In the genomic region with DNA sequence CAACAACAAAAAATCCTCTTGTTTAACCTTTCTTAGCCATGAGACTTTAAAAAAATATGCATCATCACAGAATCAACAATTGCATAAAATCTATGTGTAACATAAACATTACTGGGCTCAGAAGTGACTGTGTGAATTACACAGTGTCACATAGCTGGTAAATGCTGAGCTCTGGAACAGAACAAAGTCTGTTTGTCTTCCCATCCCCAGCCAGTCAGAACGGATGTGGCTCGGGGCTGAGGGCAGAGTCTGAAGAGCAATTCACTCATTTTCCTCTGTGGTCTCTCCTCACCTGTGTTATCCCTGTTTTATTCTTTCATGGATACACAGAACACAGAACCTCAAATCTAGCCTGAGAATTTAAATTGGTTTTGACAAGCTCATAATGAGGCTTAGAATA, we compare ENCODE assay signal across 14 mouse cellular contexts.
A peak's percentile ranks its signal among the peaks of the same experiment; 100 is the strongest.
DNase-seq lines count a peak whose midpoint lies in the region; ATAC-seq and TF ChIP-seq lines count a peak whose summit lies in the region.
"Had no signal": no experiment of that assay in that cellular context is flagged by ENCODE, and none has a peak within 500 bp of the region (broad histone marks: within the 10 kb centered on the region; RNA-seq: fewer than 3 reads in every experiment).

No protein-coding gene starts in this region.

- WGBS in forebrain, postnatal 0 days: 39% methylated on average over 2 of the region's 2 CpGs
- 48% methylated on average over 2 of the region's 2 CpGs for WGBS in forebrain, embryonic 13.5 days
- 16% methylated on average over 2 of the region's 2 CpGs for WGBS in intestine, postnatal 0 days
- 53% methylated on average over 2 of the region's 2 CpGs for WGBS in liver, embryonic 13.5 days (ENCODE audit: insufficient replicate concordance)

- no peak overlapping the region for H3K27ac ChIP-seq in forebrain, postnatal 0 days (ENCODE audit: low read depth, low read length)
- H3K27ac ChIP-seq in forebrain, embryonic 13.5 days: no peak overlapping the region
- H3K27ac ChIP-seq in intestine, postnatal 0 days (ENCODE audit: low read depth, low read length): no peak overlapping the region
- H3K27ac ChIP-seq in liver, embryonic 13.5 days: no peak overlapping the region
- H3K27ac ChIP-seq: embryonic facial prominence, embryonic 15.5 days had no signal

- peak; percentile 24 for DNase-seq in forebrain, postnatal 0 days
- DNase-seq in kidney, postnatal 36 days: peak; percentile 18 to 39
- DNase-seq in kidney, adult 8-10 months: no peak
- DNase-seq in liver, embryonic 13.5 days: no peak
- DNase-seq in urinary bladder, adult 18-20 months (ENCODE audit: low spot score in 2 of 2): no peak
- no peak for DNase-seq in left cerebral cortex, adult 18-20 months (ENCODE audit: low spot score in 2 of 2)
- DNase-seq: cerebellum, postnatal 14 days; gastrocnemius, postnatal 36 days; thymus, adult 18-20 months had no signal

- TF ChIP-seq CTCF in forebrain, postnatal 0 days (IDR thresholded peaks at IDR 0.05; ENCODE audit: low read depth): no peak
- TF ChIP-seq CTCF in intestine, postnatal 0 days (IDR thresholded peaks at IDR 0.05; ENCODE audit: low read depth): no peak

- H3K9me3 ChIP-seq in forebrain, postnatal 0 days (ENCODE audit: low read length): no peaks in the 10 kb centered on the region
- no peaks in the 10 kb centered on the region for H3K9me3 ChIP-seq in forebrain, embryonic 13.5 days (replicated peaks)
- no peaks in the 10 kb centered on the region for H3K9me3 ChIP-seq in intestine, postnatal 0 days (ENCODE audit: control insufficient read depth)
- H3K9me3 ChIP-seq in liver, embryonic 13.5 days (replicated peaks): no peaks in the 10 kb centered on the region
- H3K9me3 ChIP-seq: embryonic facial prominence, embryonic 15.5 days had no signal

- H3K9ac ChIP-seq in forebrain, postnatal 0 days: no peak overlapping the region
- H3K9ac ChIP-seq in forebrain, embryonic 13.5 days: no peak overlapping the region
- no peak overlapping the region for H3K9ac ChIP-seq in intestine, postnatal 0 days (ENCODE audit: low read depth, low read length)
- no peak overlapping the region for H3K9ac ChIP-seq in liver, embryonic 13.5 days
- H3K9ac ChIP-seq: embryonic facial prominence, embryonic 15.5 days had no signal

- H3K36me3 ChIP-seq in forebrain, postnatal 0 days (ENCODE audit: insufficient read depth): no peaks in the 10 kb centered on the region
- H3K36me3 ChIP-seq in forebrain, embryonic 13.5 days (ENCODE audit: poor library complexity, severe bottlenecking): no peaks in the 10 kb centered on the region
- no peaks in the 10 kb centered on the region for H3K36me3 ChIP-seq in intestine, postnatal 0 days (ENCODE audit: control insufficient read depth, insufficient read depth)
- no peaks in the 10 kb centered on the region for H3K36me3 ChIP-seq in liver, embryonic 13.5 days
- H3K36me3 ChIP-seq: embryonic facial prominence, embryonic 15.5 days had no signal

- H3K4me3 ChIP-seq in forebrain, postnatal 0 days (ENCODE audit: low read depth, low read length): no peak overlapping the region
- H3K4me3 ChIP-seq in forebrain, embryonic 13.5 days: no peak overlapping the region
- no peak overlapping the region for H3K4me3 ChIP-seq in intestine, postnatal 0 days (ENCODE audit: low read depth, low read length)
- no peak overlapping the region for H3K4me3 ChIP-seq in liver, embryonic 13.5 days (replicated peaks)
- H3K4me3 ChIP-seq: embryonic facial prominence, embryonic 15.5 days had no signal

- peak; percentile 37 for ATAC-seq in forebrain, postnatal 0 days
- no peak for ATAC-seq in forebrain, embryonic 13.5 days
- peak; percentile 83 for ATAC-seq in intestine, postnatal 0 days
- ATAC-seq in liver, embryonic 13.5 days (ENCODE audit: low read depth): peak; percentile 87
- ATAC-seq: inflammation-experienced regulatory T-cells, adult 6 months had no signal

- H3K4me1 ChIP-seq in forebrain, postnatal 0 days (ENCODE audit: insufficient read depth): 0 out of 2 replicates have a peak, but pooled peaks cover 4% of the 10 kb centered on the region
- peaks cover 14% of the 10 kb centered on the region for H3K4me1 ChIP-seq in forebrain, embryonic 13.5 days
- H3K4me1 ChIP-seq in intestine, postnatal 0 days (replicated peaks; ENCODE audit: control insufficient read depth, insufficient read depth, low read length): no peaks in the 10 kb centered on the region
- H3K4me1 ChIP-seq in liver, embryonic 13.5 days (replicated peaks): no peaks in the 10 kb centered on the region

- no peaks in the 10 kb centered on the region; the same call in 1 of the 2 replicates for H3K27me3 ChIP-seq in forebrain, postnatal 0 days (ENCODE audit: insufficient read depth, low read length)
- H3K27me3 ChIP-seq in forebrain, embryonic 13.5 days: no peaks in the 10 kb centered on the region
- no peaks in the 10 kb centered on the region for H3K27me3 ChIP-seq in intestine, postnatal 0 days (replicated peaks; ENCODE audit: control insufficient read depth, insufficient read depth, low read length)
- no peaks in the 10 kb centered on the region for H3K27me3 ChIP-seq in liver, embryonic 13.5 days
- H3K27me3 ChIP-seq: embryonic facial prominence, embryonic 15.5 days had no signal

- H3K4me2 ChIP-seq in forebrain, postnatal 0 days (ENCODE audit: low read depth): no peak overlapping the region
- H3K4me2 ChIP-seq in forebrain, embryonic 13.5 days: no peak overlapping the region
- H3K4me2 ChIP-seq in intestine, postnatal 0 days (replicated peaks; ENCODE audit: low read depth): no peak overlapping the region
- no peak overlapping the region for H3K4me2 ChIP-seq in liver, embryonic 13.5 days
- H3K4me2 ChIP-seq: embryonic facial prominence, embryonic 15.5 days; heart, embryonic 11.5 days had no signal

Comparison
In these comparisons a context has a peak if more than half of its experiments do, and no peak if none do; other contexts are left out.
1. DNase-seq: peak in forebrain, postnatal 0 days (single experiment) and kidney, postnatal 36 days (2 of 2); none in kidney, adult 8-10 months (0 of 2), liver, embryonic 13.5 days (single experiment), urinary bladder, adult 18-20 months (0 of 2) and left cerebral cortex, adult 18-20 months (0 of 2).